ENCODE assay signal across 8 mouse cellular contexts in the genomic region with DNA sequence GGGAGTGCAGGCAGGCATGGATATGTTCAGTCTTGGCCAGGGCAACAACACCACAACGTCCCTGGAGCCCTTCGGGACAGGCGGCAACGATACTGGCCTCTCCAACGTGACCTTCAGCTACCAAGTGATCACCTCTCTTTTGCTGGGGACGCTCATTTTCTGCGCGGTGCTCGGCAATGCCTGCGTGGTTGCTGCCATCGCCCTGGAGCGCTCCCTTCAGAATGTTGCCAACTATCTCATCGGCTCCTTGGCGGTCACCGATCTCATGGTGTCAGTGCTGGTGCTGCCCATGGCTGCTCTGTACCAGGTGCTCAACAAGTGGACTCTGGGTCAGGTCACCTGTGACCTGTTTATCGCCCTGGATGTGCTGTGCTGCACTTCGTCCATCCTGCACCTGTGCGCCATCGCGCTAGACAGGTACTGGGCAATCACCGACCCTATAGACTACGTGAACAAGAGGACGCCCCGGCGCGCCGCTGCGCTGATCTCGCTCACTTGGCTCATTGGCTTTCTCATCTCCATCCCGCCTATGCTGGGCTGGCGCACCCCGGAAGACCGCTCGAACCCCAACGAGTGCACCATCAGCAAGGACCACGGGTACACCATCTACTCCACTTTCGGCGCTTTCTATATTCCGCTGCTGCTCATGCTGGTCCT. TPM values are rescaled to one million over a fixed set of nuclear protein-coding genes. Genes with fewer than 3 reads are reported as not detected.
DNase-seq lines count a peak whose midpoint lies in the region; ATAC-seq lines count a peak whose summit lies in the region.

No protein-coding gene starts in this region.

- H3K9me3 ChIP-seq in limb, embryonic 15.5 days: no peaks in the 10 kb centered on the region

- peak; percentile 27; the same call in 1 of the 2 replicates for ATAC-seq in granulocyte monocyte progenitor cell, adult 5-6 weeks (replicated peaks; ENCODE audit: poor library complexity, severe bottlenecking)
- ATAC-seq in limb, embryonic 15.5 days (ENCODE audit: insufficient number of reproducible peaks, low FRiP score, low TSS enrichment, low read depth): peak; percentile 44; the same call in 1 of the 2 replicates
- no peak for ATAC-seq in inflammation-experienced regulatory T-cells, adult 6 months

- WGBS in limb, embryonic 15.5 days: 1% methylated on average over 39 of the region's 39 CpGs

- no peaks in the 10 kb centered on the region for H3K4me1 ChIP-seq in limb, embryonic 15.5 days

- peak; percentile 16 for DNase-seq in retina, postnatal 1 day
- DNase-seq in retina, embryonic 14.5 days (ENCODE audit: low spot score): no peak
- DNase-seq in right cerebral cortex, postnatal 4 days: peak; percentile 27
- DNase-seq in thymus, postnatal 14 days: no peak
- no peak for DNase-seq in adrenal gland, postnatal 4 days (ENCODE audit: low spot score in 2 of 2)

- H3K27me3 ChIP-seq in limb, embryonic 15.5 days: peaks cover 46% of the 10 kb centered on the region

- H3K27ac ChIP-seq in limb, embryonic 15.5 days: no peak overlapping the region

- 0 out of 2 replicates have a peak overlapping the region, but pooled peaks have one; percentile 3 for H3K4me2 ChIP-seq in limb, embryonic 15.5 days

- H3K36me3 ChIP-seq in limb, embryonic 15.5 days: no peaks in the 10 kb centered on the region

- H3K4me3 ChIP-seq in limb, embryonic 15.5 days: no peak overlapping the region

- no peak overlapping the region for H3K9ac ChIP-seq in limb, embryonic 15.5 days

RNA-seq across cellular contexts. Expression of a gene that starts 0.9 kb away (rescaled TPM):
- total RNA-seq in granulocyte monocyte progenitor cell, adult 5-6 weeks (2014; fragmentation: Nextera tagmentation): not detected in 2 replicates
- total RNA-seq in granulocyte monocyte progenitor cell, adult 5-6 weeks (2017): not detected in 2 replicates
- polyA plus RNA-seq in limb, embryonic 15.5 days (2015; fragmentation: Nextera tagmentation; extraction: Ambion mirVana): 0.03 TPM in 1 of 2 replicates, not detected in the other
- not detected for polyA plus RNA-seq in inflammation-experienced regulatory T-cells, adult 6 months (2017; shearing (Covaris generic))
- total RNA-seq in adrenal gland, postnatal 4 days (2021): under 1 TPM in 1 of 2 experiments, not detected in 1; 0.06 TPM

Comparison
In these comparisons a context has a peak if more than half of its experiments do, and no peak if none do; other contexts are left out.
1. DNase-seq: peak in retina, postnatal 1 day (single experiment) and right cerebral cortex, postnatal 4 days (single experiment); none in retina, embryonic 14.5 days (single experiment), thymus, postnatal 14 days (single experiment) and adrenal gland, postnatal 4 days (0 of 2).